Mouse (Mus musculus): ENCODE results near the gene Cachd1. TPM values are rescaled to one million over a fixed set of nuclear protein-coding genes. Genes with fewer than 3 reads are reported as not detected.

Gene Cachd1
- total and polyA plus RNA-seq, 2 experiments from 2014 or later, result 15.3 to 30.3 TPM

DNA sequence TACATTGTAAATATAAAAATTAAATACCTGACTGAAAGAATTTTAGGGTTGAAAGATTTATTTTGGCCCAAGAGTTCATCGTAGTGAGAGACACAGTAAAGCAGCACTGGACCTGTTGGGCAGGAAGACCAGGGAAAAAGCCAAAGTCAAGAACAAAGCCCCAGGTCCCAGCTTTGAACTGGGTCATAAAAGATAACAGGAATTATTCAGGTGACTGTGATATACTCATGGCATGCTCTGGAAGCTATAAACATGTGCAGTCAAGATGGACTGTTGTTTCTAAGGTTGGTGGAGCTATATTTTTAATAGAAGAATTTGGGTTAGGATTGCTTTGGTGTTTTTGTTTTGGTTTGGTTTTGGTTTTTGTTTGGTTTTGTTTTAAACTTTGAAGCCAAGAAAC is 148.7 kb downstream of the Cachd1 start:
- H3K4me2 ChIP-seq (ENCODE audit: low read depth, low read length), result no peak overlapping the region

DNA sequence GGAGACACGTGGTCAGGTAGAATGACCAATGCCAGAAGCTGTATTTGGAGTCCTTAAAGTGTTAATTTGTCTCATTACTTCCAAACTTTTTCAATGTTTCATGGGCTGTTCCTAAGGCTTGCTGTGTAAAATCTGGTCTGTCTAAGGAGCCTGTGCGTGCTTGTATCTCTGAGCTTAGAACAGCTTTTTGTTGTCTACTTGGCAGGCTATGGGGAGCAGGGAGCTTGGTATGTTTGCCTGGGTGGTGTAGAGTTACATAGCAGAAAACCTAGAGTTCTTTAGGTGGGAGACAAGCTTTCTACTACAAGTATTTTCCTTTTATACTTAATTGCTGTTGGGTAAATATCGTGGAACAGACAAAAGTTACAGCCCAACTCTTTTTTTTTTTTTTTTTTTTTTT is 150.1 kb downstream of the Cachd1 start:
- H3K4me2 ChIP-seq (ENCODE audit: low read depth, low read length), result no peak overlapping the region
- no peaks in the 10 kb centered on the region for H3K9me3 ChIP-seq (ENCODE audit: low read length)
- no peak overlapping the region for H3K4me3 ChIP-seq (ENCODE audit: low read length)
- H3K27ac ChIP-seq, result no peak overlapping the region
- no peaks in the 10 kb centered on the region for H3K4me1 ChIP-seq (ENCODE audit: insufficient read depth, low read length)
- no peaks in the 10 kb centered on the region for H3K27me3 ChIP-seq (ENCODE audit: insufficient read depth, low read length)
- DNase-seq (ENCODE audit: low spot score) (no peak), ATAC-seq (no peak)
- H3K9ac ChIP-seq (replicated peaks; ENCODE audit: low read length), result no peak overlapping the region
- WGBS, result 76% methylated on average over 3 of the region's 3 CpGs
- no peak for TF ChIP-seq CTCF (IDR thresholded peaks at IDR 0.05; ENCODE audit: low read depth)
- no peaks in the 10 kb centered on the region for H3K36me3 ChIP-seq (ENCODE audit: insufficient read depth, low read length)

More for the DNA sequence above, 148.7 kb downstream of the Cachd1 start:
- ATAC-seq (no peak), DNase-seq (ENCODE audit: low spot score) (no peak)
- Histone ChIP-seq H3K9ac (replicated peaks; ENCODE audit: low read length) (no peak overlapping the region), H3K4me1 (ENCODE audit: insufficient read depth, low read length) (no peaks in the 10 kb centered on the region), H3K9me3 (ENCODE audit: low read length) (no peaks in the 10 kb centered on the region), H3K27me3 (ENCODE audit: insufficient read depth, low read length) (no peaks in the 10 kb centered on the region), H3K36me3 (ENCODE audit: insufficient read depth, low read length) (no peaks in the 10 kb centered on the region), H3K27ac (no peak overlapping the region), H3K4me3 (ENCODE audit: low read length) (no peak overlapping the region)
- 95% methylated on average over 1 of the region's 1 CpGs for WGBS
- no peak for TF ChIP-seq CTCF (IDR thresholded peaks at IDR 0.05; ENCODE audit: low read depth)

DNA sequence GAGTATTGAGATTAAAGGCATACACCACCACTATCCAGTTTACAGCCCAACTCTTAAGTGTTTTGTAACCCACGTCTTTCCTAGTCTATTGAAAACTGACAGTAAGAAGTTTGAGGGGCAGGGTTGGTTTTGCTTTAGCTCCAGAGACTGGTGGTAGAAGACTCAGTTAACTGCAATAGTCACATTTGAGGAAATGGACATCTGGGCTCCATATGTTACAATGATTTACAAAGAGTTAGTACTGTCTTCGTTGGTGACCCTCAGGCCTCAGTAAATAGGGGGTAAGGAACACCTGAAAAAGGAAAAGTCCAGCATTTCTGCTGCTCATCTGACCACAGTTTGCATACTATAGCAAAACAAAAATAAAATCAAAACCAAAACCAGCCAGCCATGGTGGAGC is 150.6 kb downstream of the Cachd1 start:
- no peaks in the 10 kb centered on the region for H3K9me3 ChIP-seq (ENCODE audit: low read length)
- H3K4me3 ChIP-seq (ENCODE audit: low read length), result no peak overlapping the region
- H3K27me3 ChIP-seq (ENCODE audit: insufficient read depth, low read length), result no peaks in the 10 kb centered on the region
- H3K27ac ChIP-seq, result no peak overlapping the region
- H3K4me1 ChIP-seq (ENCODE audit: insufficient read depth, low read length), result no peaks in the 10 kb centered on the region
- DNase-seq (ENCODE audit: low spot score) (no peak), ATAC-seq (no peak)
- no peak overlapping the region for H3K4me2 ChIP-seq (ENCODE audit: low read depth, low read length)
- 79% methylated on average over 2 of the region's 2 CpGs for WGBS
- no peaks in the 10 kb centered on the region for H3K36me3 ChIP-seq (ENCODE audit: insufficient read depth, low read length)
- no peak overlapping the region for H3K9ac ChIP-seq (replicated peaks; ENCODE audit: low read length)
- no peak for TF ChIP-seq CTCF (IDR thresholded peaks at IDR 0.05; ENCODE audit: low read depth)

DNA sequence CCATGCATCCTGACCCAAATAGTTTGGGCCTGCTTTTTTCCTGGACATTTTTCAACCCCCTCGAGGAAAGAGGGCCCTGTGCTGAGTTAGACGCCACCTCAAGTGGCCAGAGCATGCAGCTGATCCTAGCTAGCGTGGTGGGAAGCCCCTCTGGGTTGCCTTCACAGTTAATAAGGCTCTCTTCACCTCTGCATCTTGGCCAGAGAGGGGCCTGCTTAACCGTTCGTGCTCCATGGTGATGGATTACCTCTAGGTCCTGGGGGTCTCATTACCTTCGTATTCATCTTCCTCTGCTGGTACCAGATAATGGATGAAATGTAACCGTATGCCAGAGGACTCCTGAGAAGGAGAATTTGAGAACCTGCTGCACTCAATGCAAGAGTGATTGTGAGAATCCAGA is 167.2 kb downstream of the Cachd1 start:
- ATAC-seq, result no peak
- no peak overlapping the region for H3K9ac ChIP-seq (replicated peaks; ENCODE audit: low read length)
- no peak overlapping the region for H3K4me2 ChIP-seq (ENCODE audit: low read depth, low read length)
- 63% methylated on average over 7 of the region's 7 CpGs for WGBS
- H3K4me1 ChIP-seq (ENCODE audit: insufficient read depth, low read length), result 0 out of 2 replicates have a peak, but pooled peaks cover 4% of the 10 kb centered on the region
- no peaks in the 10 kb centered on the region for H3K27me3 ChIP-seq (ENCODE audit: insufficient read depth, low read length)
- no peak for TF ChIP-seq CTCF (IDR thresholded peaks at IDR 0.05; ENCODE audit: low read depth)
- no peak overlapping the region for H3K4me3 ChIP-seq (ENCODE audit: low read length)
- no peaks in the 10 kb centered on the region for H3K36me3 ChIP-seq (ENCODE audit: insufficient read depth, low read length)
- DNase-seq (ENCODE audit: low spot score), result no peak
- H3K27ac ChIP-seq, result no peak overlapping the region
- H3K9me3 ChIP-seq (ENCODE audit: low read length), result no peaks in the 10 kb centered on the region

DNA sequence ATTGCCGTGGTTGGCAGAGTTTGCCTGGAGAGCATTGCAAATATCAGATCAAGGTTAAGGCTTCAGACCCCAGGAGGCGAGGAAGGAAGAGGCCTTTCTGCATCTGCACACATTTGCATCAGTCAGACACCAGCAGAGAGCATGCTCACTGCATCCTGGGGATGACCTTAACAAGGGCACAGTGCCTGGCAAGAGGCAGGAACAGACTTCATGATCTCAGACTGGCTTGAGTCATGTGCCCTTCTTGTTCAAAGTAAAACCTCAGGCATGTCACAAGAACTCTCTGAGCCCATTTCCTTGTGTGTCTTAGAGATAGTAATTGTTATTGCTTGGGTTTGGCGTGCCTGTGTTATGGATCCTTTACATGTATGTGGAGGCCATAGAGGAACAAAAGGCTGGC is 167.8 kb downstream of the Cachd1 start:
- Histone ChIP-seq H3K36me3 (ENCODE audit: insufficient read depth, low read length) (no peaks in the 10 kb centered on the region), H3K4me1 (ENCODE audit: insufficient read depth, low read length) (0 out of 2 replicates have a peak, but pooled peaks cover 4% of the 10 kb centered on the region), H3K27me3 (ENCODE audit: insufficient read depth, low read length) (no peaks in the 10 kb centered on the region), H3K4me2 (ENCODE audit: low read depth, low read length) (no peak overlapping the region), H3K9me3 (ENCODE audit: low read length) (no peaks in the 10 kb centered on the region), H3K27ac (no peak overlapping the region), H3K4me3 (ENCODE audit: low read length) (no peak overlapping the region), H3K9ac (replicated peaks; ENCODE audit: low read length) (no peak overlapping the region)
- 75% methylated on average over 3 of the region's 3 CpGs for WGBS
- no peak for TF ChIP-seq CTCF (IDR thresholded peaks at IDR 0.05; ENCODE audit: low read depth)
- DNase-seq (ENCODE audit: low spot score) (no peak), ATAC-seq (no peak)

DNA sequence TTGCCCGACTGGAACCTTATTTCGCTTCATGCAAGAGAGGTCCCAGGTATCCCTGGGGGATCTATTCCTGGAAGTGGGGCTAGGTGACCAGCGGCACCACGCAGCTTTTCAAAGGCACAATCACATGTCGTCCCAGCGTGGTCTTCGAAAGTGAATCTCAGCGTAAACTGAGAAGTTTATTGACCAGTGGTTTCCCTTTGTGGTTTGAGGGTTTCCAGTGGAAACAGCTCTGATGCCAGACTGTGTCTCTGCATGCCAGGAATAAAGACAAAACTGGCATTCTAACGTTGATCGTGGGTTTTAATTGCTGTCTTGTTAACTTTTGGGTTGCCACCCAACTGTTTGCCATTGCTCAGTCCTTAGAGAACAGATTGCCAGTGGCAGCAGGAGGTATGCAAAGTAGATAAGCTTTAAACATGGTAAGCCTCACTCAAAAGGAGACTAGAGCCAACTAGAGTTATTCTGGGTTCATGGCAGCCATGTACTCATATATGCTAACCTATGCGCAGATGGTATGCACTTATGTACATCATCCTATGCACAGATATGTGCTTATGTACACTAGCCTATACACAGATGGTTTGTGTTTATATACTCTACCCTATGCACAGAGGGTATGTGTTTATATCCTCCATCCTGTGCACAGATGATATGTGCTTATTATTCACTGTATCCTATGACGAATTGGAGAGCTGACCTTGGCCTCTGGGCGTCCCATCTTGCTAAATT is 168.9 kb downstream of the Cachd1 start:
- TF ChIP-seq CTCF (IDR thresholded peaks at IDR 0.05; ENCODE audit: low read depth), result no peak
- ATAC-seq (0 out of 2 replicates have a peak, but pooled peaks have one; percentile 12), DNase-seq (ENCODE audit: low spot score) (peak; percentile 30)
- no peak overlapping the region for H3K9ac ChIP-seq (replicated peaks; ENCODE audit: low read length)
- no peak overlapping the region for H3K27ac ChIP-seq
- no peaks in the 10 kb centered on the region for H3K36me3 ChIP-seq (ENCODE audit: insufficient read depth, low read length)
- no peak overlapping the region for H3K4me2 ChIP-seq (ENCODE audit: low read depth, low read length)
- H3K9me3 ChIP-seq (ENCODE audit: low read length), result no peaks in the 10 kb centered on the region
- 0 out of 2 replicates have a peak, but pooled peaks cover 4% of the 10 kb centered on the region for H3K4me1 ChIP-seq (ENCODE audit: insufficient read depth, low read length)
- H3K4me3 ChIP-seq (ENCODE audit: low read length), result no peak overlapping the region
- H3K27me3 ChIP-seq (ENCODE audit: insufficient read depth, low read length), result no peaks in the 10 kb centered on the region
- WGBS, result 62% methylated on average over 13 of the region's 13 CpGs

Data from hindbrain, postnatal 0 days (tissue).